ENCODE assay signal across 8 mouse cellular contexts in genomic region chr5:24364508-24364907, GRCm38 (mm10). TPM values are rescaled to one million over a fixed set of nuclear protein-coding genes. Genes with fewer than 3 reads are reported as not detected.
A peak's percentile ranks its signal among the peaks of the same experiment; 100 is the strongest.
DNase-seq lines count a peak whose midpoint lies in the region; ATAC-seq and TF ChIP-seq lines count a peak whose summit lies in the region.

TSS of gene Nos3 (plus strand) at chr5:24364810.

- DNase-seq in brain, embryonic 14.5 days (ENCODE audit: low read depth) = no peak
- peak; percentile 44 for DNase-seq in heart, postnatal 0 days (ENCODE audit: low spot score)
- DNase-seq in kidney, postnatal 36 days = peak; percentile 75 to 79
- no peak for DNase-seq in spleen, postnatal 4 days (ENCODE audit: low spot score in 2 of 2)
- no peak for DNase-seq in embryo, embryonic 9.5 days (ENCODE audit: extremely low spot score)
- no peak for DNase-seq in retina, embryonic 14.5 days (ENCODE audit: low spot score)

- H3K9ac ChIP-seq in ES-Bruce4 (ENCODE audit: low read depth, poor library complexity, severe bottlenecking) = no peak within 1 kb of the TSS
- H3K9ac ChIP-seq in heart, postnatal 0 days (replicated peaks; ENCODE audit: low read depth, low read length) = peak within 1 kb of the TSS; percentile 47

- H3K36me3 ChIP-seq in ES-Bruce4 (ENCODE audit: control insufficient read depth, insufficient read depth, low read length, poor library complexity, severe bottlenecking) = no peaks in the 10 kb centered on the region
- 0 out of 2 replicates have a peak, but pooled peaks cover 7% of the 10 kb centered on the region for H3K36me3 ChIP-seq in heart, postnatal 0 days (replicated peaks; ENCODE audit: control insufficient read depth, insufficient read depth, low read length)
- H3K36me3 ChIP-seq in small intestine, adult 2 months (ENCODE audit: control insufficient read depth, insufficient read depth, low read length) = no peaks in the 10 kb centered on the region

- TF ChIP-seq EP300 in ES-Bruce4 (IDR thresholded peaks at IDR 0.05; ENCODE audit: insufficient read depth, low read depth, low read length) = no peak
- peak; percentile 73 for TF ChIP-seq EP300 in heart, postnatal 0 days (IDR thresholded peaks at IDR 0.05; ENCODE audit: low read depth)

- 68% methylated on average over 12 of the region's 12 CpGs for WGBS in heart, postnatal 0 days
- WGBS in small intestine, adult 2 months = 56% methylated on average over 12 of the region's 12 CpGs

- peaks cover 2% of the 10 kb centered on the region for H3K4me1 ChIP-seq in ES-Bruce4 (ENCODE audit: control insufficient read depth, insufficient read depth, low read length)
- H3K4me1 ChIP-seq in heart, postnatal 0 days (ENCODE audit: control insufficient read depth, insufficient read depth) = 0 out of 2 replicates have a peak, but pooled peaks cover 2% of the 10 kb centered on the region
- no peaks in the 10 kb centered on the region for H3K4me1 ChIP-seq in small intestine, adult 2 months (ENCODE audit: control insufficient read depth, insufficient read depth, insufficient read length, low read length)

- no peaks in the 10 kb centered on the region for H3K9me3 ChIP-seq in ES-Bruce4 (replicated peaks; ENCODE audit: control insufficient read depth, insufficient read depth, low read length, poor library complexity, severe bottlenecking)
- no peaks in the 10 kb centered on the region for H3K9me3 ChIP-seq in heart, postnatal 0 days (replicated peaks; ENCODE audit: control insufficient read depth, low read length)

- H3K27ac ChIP-seq in ES-Bruce4 (ENCODE audit: insufficient read depth, low read length) = no peak within 1 kb of the TSS
- H3K27ac ChIP-seq in heart, postnatal 0 days (ENCODE audit: low read depth) = peak within 1 kb of the TSS; percentile 83
- no peak within 1 kb of the TSS for H3K27ac ChIP-seq in small intestine, adult 2 months (ENCODE audit: insufficient read depth, low read depth, low read length)

- no peak for TF ChIP-seq CTCF in ES-Bruce4 (IDR thresholded peaks at IDR 0.05; ENCODE audit: low read depth, low read length)
- TF ChIP-seq CTCF in brain, embryonic 14.5 days (IDR thresholded peaks at IDR 0.05; ENCODE audit: borderline replicate concordance, extremely low read depth, insufficient read depth, insufficient read length) = no peak
- TF ChIP-seq CTCF in heart, postnatal 0 days (IDR thresholded peaks at IDR 0.05; ENCODE audit: low read depth) = no peak
- TF ChIP-seq CTCF in small intestine, adult 2 months (IDR thresholded peaks at IDR 0.05; ENCODE audit: extremely low read depth, insufficient read length, insufficient replicate concordance, low read depth, low read length) = no peak

- H3K27me3 ChIP-seq in ES-Bruce4 (ENCODE audit: control insufficient read depth, insufficient read depth, low read length, poor library complexity, severe bottlenecking) = no peaks in the 10 kb centered on the region
- H3K27me3 ChIP-seq in heart, postnatal 0 days (ENCODE audit: control insufficient read depth, insufficient read depth, low read length) = no peaks in the 10 kb centered on the region
- no peaks in the 10 kb centered on the region for H3K27me3 ChIP-seq in small intestine, adult 2 months (ENCODE audit: control insufficient read depth, insufficient read depth, low read length)

- peak within 1 kb of the TSS; percentile 53 for H3K4me2 ChIP-seq in heart, postnatal 0 days (ENCODE audit: low read depth, low read length)

- ATAC-seq in heart, postnatal 0 days (ENCODE audit: insufficient read depth, low read depth) = peak; percentile 62

- H3K4me3 ChIP-seq in ES-Bruce4 (ENCODE audit: low read depth, low read length) = peak within 1 kb of the TSS; percentile 9; the same call in 1 of the 2 replicates
- H3K4me3 ChIP-seq in heart, postnatal 0 days (ENCODE audit: low read depth, low read length) = peak within 1 kb of the TSS; percentile 39
- H3K4me3 ChIP-seq in small intestine, adult 2 months (ENCODE audit: low read depth, low read length) = peak within 1 kb of the TSS; percentile 46

- no peak for TF ChIP-seq POLR2A in ES-Bruce4 (IDR thresholded peaks at IDR 0.05; ENCODE audit: insufficient read depth, low read length)
- TF ChIP-seq POLR2A in brain, embryonic 14.5 days (IDR thresholded peaks at IDR 0.05; ENCODE audit: borderline replicate concordance, extremely low read depth, insufficient read depth, insufficient read length, poor library complexity, severe bottlenecking) = no peak
- no peak for TF ChIP-seq POLR2A in small intestine, adult 2 months (IDR thresholded peaks at IDR 0.05; ENCODE audit: low read depth, low read length)

RNA-seq across cellular contexts. Expression of gene Nos3, which starts in this region (rescaled TPM):
- polyA plus RNA-seq in ES-Bruce4 (2011; ENCODE audit: insufficient read depth, insufficient read length, low read depth, missing spikeins) = 1.1 and 1.2 TPM in 2 replicates
- 9.6 and 11.1 TPM in 2 replicates for polyA plus RNA-seq in brain, embryonic 14.5 days (2012; rRNA removed)
- total RNA-seq in heart, postnatal 0 days (2014; rRNA removed; ENCODE audit: low replicate concordance) = 50.9 and 52.1 TPM in 2 replicates
- 21.1 and 25.6 TPM in 2 replicates for polyA plus RNA-seq in heart, postnatal 0 days (2015; fragmentation: Nextera tagmentation; extraction: Ambion mirVana)
- 2.8 and 4.0 TPM in 2 replicates for polyA plus RNA-seq in small intestine, adult 2 months (2012; rRNA removed)

Comparison
In these comparisons a context has a peak if more than half of its experiments do, and no peak if none do; other contexts are left out.
1. DNase-seq: peak in heart, postnatal 0 days (single experiment) and kidney, postnatal 36 days (2 of 2); none in brain, embryonic 14.5 days (single experiment), spleen, postnatal 4 days (0 of 2), embryo, embryonic 9.5 days (single experiment) and retina, embryonic 14.5 days (single experiment).
2. Peak in every context shown above with its lines, with median percentiles within 50 percentile points of each other: H3K4me3 ChIP-seq.